ENCODE assay signal across 20 mouse cellular contexts in the genomic region with DNA sequence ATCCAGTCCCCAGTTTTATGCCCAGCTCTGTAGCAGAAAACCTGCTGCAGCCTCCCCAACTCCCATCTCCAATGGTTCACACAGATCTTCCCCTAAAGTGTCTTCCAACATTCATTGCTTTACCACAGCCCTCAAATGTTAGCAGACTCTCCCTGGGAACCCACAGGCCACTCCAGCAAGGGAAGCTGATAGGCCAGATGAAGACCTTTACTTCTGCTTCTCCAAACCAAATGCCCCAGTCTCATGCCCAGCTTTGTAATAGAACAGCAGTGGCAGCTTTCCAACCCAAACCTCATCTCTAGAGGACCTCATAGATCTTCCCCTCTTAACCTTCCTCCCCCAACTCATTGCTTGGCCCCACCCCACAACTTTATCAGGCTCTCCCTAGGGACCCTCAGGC.
"Had no signal": no experiment of that assay in that cellular context is flagged by ENCODE, and none has a peak within 500 bp of the region (broad histone marks: within the 10 kb centered on the region; RNA-seq: fewer than 3 reads in every experiment).

No protein-coding gene starts in this region.

- DNase-seq: kidney, adult 2 months; kidney, postnatal 25 days; left cerebral cortex, postnatal 4 days; liver, postnatal 0 days; lung, embryonic 14.5 days; lung, postnatal 4 days; retina, postnatal 1 day; thymus, postnatal 36 days had no signal

- H3K4me1 ChIP-seq: limb, embryonic 12.5 days; limb, embryonic 15.5 days; midbrain, embryonic 10.5 days; midbrain, embryonic 13.5 days; neural tube, embryonic 13.5 days; stomach, embryonic 15.5 days had no signal

- ATAC-seq: liver, postnatal 0 days; lung, postnatal 0 days; midbrain, embryonic 13.5 days; midbrain, embryonic 16.5 days had no signal

- H3K9ac ChIP-seq: limb, embryonic 12.5 days; limb, embryonic 15.5 days; liver, embryonic 14.5 days; liver, postnatal 0 days; lung, embryonic 14.5 days; midbrain, embryonic 13.5 days; neural tube, embryonic 13.5 days; stomach, embryonic 15.5 days had no signal

- H3K27me3 ChIP-seq: limb, embryonic 15.5 days; stomach, embryonic 15.5 days had no signal

- H3K4me3 ChIP-seq: limb, embryonic 12.5 days; limb, embryonic 15.5 days; megakaryocyte, embryonic 14.5 days; midbrain, embryonic 10.5 days; midbrain, embryonic 13.5 days; myocyte; neural tube, embryonic 13.5 days; stomach, embryonic 15.5 days had no signal

- H3K27ac ChIP-seq: kidney, postnatal 0 days; limb, embryonic 12.5 days; limb, embryonic 15.5 days; liver, embryonic 14.5 days; midbrain, embryonic 10.5 days; midbrain, embryonic 13.5 days; neural tube, embryonic 13.5 days; stomach, embryonic 15.5 days had no signal

- H3K36me3 ChIP-seq: limb, embryonic 12.5 days; limb, embryonic 15.5 days; midbrain, embryonic 10.5 days; midbrain, embryonic 13.5 days; neural tube, embryonic 13.5 days; stomach, embryonic 15.5 days had no signal

- H3K9me3 ChIP-seq: limb, embryonic 12.5 days; limb, embryonic 15.5 days; megakaryocyte, embryonic 14.5 days; midbrain, embryonic 10.5 days; midbrain, embryonic 13.5 days; neural tube, embryonic 13.5 days; stomach, embryonic 15.5 days had no signal
